Mouse (Mus musculus) heart, postnatal 0 days (tissue): ENCODE results near the gene Krtap4-9. TPM values are rescaled to one million over a fixed set of nuclear protein-coding genes. Genes with fewer than 3 reads are reported as not detected.
"Not testable (repeated sequence)": the region's sequence is repeated elsewhere in the genome, so short reads cannot be mapped to it uniquely, and the experiment has no call there.

Source experiments
- ATAC-seq: fragments of 200-750 bp; cut with Nextera tagmentation; 2 replicates; pipeline ENCODE4 v1.8.0; 2017; ENCODE audit warnings: low read depth, moderate number of reproducible peaks, moderate library complexity; ENCODE audit not compliant: insufficient read depth
- DNase-seq: peaks from one replicate; pipeline ENCODE4 v3.0.0-alpha.2; 2016; ENCODE audit warnings: low spot score
- H3K27ac ChIP-seq: fragments of 300-500 bp; sonication (generic); 2 replicates; pipeline ENCODE4 v1.5.1; 2014; ENCODE audit warnings: low read depth, mild to moderate bottlenecking
- H3K27me3 ChIP-seq: fragments of 300-500 bp; sonication (generic); 2 replicates; pipeline ENCODE4 v1.6.1; 2014; ENCODE audit warnings: low read length, mixed read lengths; ENCODE audit not compliant: control insufficient read depth, insufficient read depth
- H3K36me3 ChIP-seq: fragments of 300-500 bp; sonication (generic); replicated peaks from 2 replicates; pipeline ENCODE4 v1.6.1; 2014; ENCODE audit warnings: low read length, mixed read lengths; ENCODE audit not compliant: control insufficient read depth, insufficient read depth
- H3K4me1 ChIP-seq: fragments of 300-500 bp; sonication (generic); 2 replicates; pipeline ENCODE4 v1.6.1; 2014; ENCODE audit warnings: antibody characterized with exemption; ENCODE audit not compliant: control insufficient read depth, insufficient read depth
- H3K4me2 ChIP-seq: fragments of 300-500 bp; sonication (generic); 2 replicates; pipeline ENCODE4 v1.6.1; 2014; ENCODE audit warnings: low read depth, mild to moderate bottlenecking, low read length, moderate library complexity
- H3K4me3 ChIP-seq: fragments of 300-500 bp; sonication (generic); 2 replicates; pipeline ENCODE4 v1.5.1; 2014; ENCODE audit warnings: low read depth, low read length
- H3K9ac ChIP-seq: fragments of 300-500 bp; sonication (generic); replicated peaks from 2 replicates; pipeline ENCODE4 v1.6.1; 2014; ENCODE audit warnings: low read depth, low read length, mixed read lengths
- H3K9me3 ChIP-seq: fragments of 300-500 bp; sonication (generic); replicated peaks from 2 replicates; pipeline ENCODE4 v1.6.1; 2016; ENCODE audit warnings: low read length; ENCODE audit not compliant: control insufficient read depth
- CTCF ChIP-seq: IDR thresholded peaks from 2 replicates; pipeline ENCODE4 v1.5.1; 2016; ENCODE audit warnings: antibody characterized with exemption, control low read depth, low read depth
- EP300 ChIP-seq: IDR thresholded peaks from 2 replicates; pipeline ENCODE4 v1.6.1; 2016; ENCODE audit warnings: antibody characterized with exemption, low read depth
- WGBS: fragments of 180-500 bp; shearing (Covaris S2); extraction: QIAGEN DNeasy Blood & Tissue Kit; methylation state at CpG from one replicate; pipeline ENCODE4 v1.1.7; 2014; 5-methylcytosine and 5-hydroxymethylcytosine counted together
- polyA plus RNA-seq: library from polyadenylated mRNA; unstranded; fragments of >200 nt; fragmentation: Nextera tagmentation; extraction: Ambion mirVana; gene quantifications from 2 replicates; pipeline ENCODE4 v1.2.1, GENCODE M21; 2015
- total RNA-seq: library from RNA; depleted of rRNA; stranded (reverse); fragments of >200 nt; gene quantifications from 2 replicates; pipeline ENCODE4 v1.2.3, GENCODE M21; 2014; ENCODE audit warnings: low replicate concordance; rRNA removed

The Krtap4-9 gene
- total RNA-seq: not detected in 2 replicates
- not detected in 2 replicates for polyA plus RNA-seq

DNA sequence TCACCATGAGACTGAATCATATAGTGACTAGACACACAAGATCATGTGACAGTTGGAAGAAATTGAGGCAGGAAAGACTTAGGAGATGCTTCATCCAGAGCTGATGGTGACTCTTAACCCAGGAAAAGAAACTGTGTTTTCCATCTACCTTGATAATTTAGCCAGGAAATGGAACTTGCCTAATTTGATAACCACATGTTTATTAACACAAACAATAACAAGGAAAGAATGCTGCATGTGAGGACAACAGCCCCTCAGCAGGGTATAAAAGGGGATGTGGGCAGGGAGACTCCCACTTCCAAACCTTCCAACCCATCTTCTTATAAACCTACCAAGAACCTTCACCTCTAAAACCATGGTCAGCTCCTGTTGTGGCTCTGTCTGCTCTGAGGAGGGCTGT, at the start of gene Krtap4-9:
TSS of gene Krtap4-9 (plus strand) at position 301 of the 400 bp plus-strand sequence.
- H3K27me3 ChIP-seq, DNase-seq, ATAC-seq: not testable (repeated sequence)

DNA sequence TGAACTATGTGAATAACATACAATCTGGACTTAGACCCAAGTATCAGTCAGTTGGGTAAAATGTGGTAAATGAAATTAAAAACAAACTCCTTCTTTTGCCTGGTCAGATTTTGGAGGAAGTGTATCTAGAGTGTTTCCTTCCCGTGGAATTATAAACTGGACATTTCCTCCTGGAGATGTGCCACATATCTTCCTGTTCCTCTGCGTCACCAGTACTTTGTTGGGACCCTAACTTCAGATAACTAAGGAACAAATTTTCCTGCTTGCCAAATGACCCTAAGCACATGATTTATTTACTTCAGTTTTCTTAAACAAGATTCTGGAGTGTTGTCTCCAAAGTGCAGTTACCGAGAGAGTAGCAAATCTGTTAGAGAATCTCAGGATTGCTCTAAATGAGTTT, 41.0 kb upstream of the Krtap4-9 start:
- DNase-seq: no peak
- Histone ChIP-seq H3K27ac (no peak overlapping the region), H3K9me3 (no peaks in the 10 kb centered on the region), H3K9ac (no peak overlapping the region), H3K36me3 (no peaks in the 10 kb centered on the region), H3K27me3 (no peaks in the 10 kb centered on the region), H3K4me2 (no peak overlapping the region), H3K4me1 (no peaks in the 10 kb centered on the region), H3K4me3 (no peak overlapping the region)
- no peak for ATAC-seq
- no peak for TF ChIP-seq EP300
- 62% methylated on average over 3 of the region's 3 CpGs for WGBS

More for the DNA sequence above, at the start of gene Krtap4-9:
- H3K9ac ChIP-seq, H3K27ac ChIP-seq, H3K36me3 ChIP-seq, H3K4me3 ChIP-seq, H3K9me3 ChIP-seq, H3K4me2 ChIP-seq, H3K4me1 ChIP-seq: not testable (repeated sequence)

DNA sequence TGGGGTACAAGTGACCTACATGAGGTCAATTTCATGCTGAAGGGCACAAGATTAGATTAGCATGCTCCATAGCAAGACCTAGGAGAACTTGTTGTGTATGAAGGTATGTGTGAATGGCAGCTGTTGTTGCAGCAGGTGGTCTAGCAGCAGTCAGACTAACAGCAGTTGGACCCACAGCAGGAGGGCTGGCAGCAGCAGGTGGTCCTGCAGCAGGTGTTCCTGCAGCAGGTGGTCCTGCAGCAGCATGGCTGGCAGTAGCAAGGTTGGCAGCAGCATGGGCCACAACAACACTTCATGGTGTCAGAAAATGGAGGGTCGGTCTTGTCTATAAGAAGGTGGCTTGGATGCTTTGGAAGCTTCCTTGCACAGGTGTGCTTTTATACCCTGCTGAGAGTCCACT, 26.1 kb upstream of the Krtap4-9 start:
- ATAC-seq: no peak
- no peaks in the 10 kb centered on the region for H3K9me3 ChIP-seq

DNA sequence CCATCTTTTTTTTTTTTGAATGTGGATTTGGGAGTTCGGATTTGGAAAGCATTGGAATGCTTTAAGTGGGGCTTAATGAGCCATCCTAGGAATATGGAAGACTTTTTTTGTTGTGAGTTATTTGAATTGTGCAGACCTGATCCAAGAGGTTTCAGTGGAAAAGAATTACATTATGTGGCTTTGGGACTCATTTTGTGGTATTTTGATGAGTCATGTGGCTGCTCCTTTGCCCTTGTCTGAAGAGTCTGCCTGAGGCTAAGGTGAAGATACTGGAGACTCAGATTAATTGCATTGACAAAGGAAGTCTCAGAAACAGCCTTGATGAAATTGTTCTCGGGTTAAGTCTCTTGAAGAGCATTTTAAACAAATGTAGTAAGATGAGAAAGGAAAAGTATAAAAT, 16.6 kb upstream of the Krtap4-9 start:
- H3K9me3 ChIP-seq: no peaks in the 10 kb centered on the region
- TF ChIP-seq EP300: no peak
- no peak for TF ChIP-seq CTCF
- WGBS: 63% methylated on average over 2 of the region's 2 CpGs
- no peak overlapping the region for H3K27ac ChIP-seq
- no peak overlapping the region for H3K4me2 ChIP-seq
- H3K36me3 ChIP-seq: no peaks in the 10 kb centered on the region
- no peak overlapping the region for H3K9ac ChIP-seq
- DNase-seq: no peak
- no peaks in the 10 kb centered on the region for H3K27me3 ChIP-seq
- no peaks in the 10 kb centered on the region for H3K4me1 ChIP-seq
- no peak for ATAC-seq
- H3K4me3 ChIP-seq: no peak overlapping the region

More for the DNA sequence above, 26.1 kb upstream of the Krtap4-9 start:
- Histone ChIP-seq H3K9ac (no peak overlapping the region), H3K27ac (no peak overlapping the region), H3K4me3 (no peak overlapping the region), H3K4me2 (no peak overlapping the region), H3K4me1 (no peaks in the 10 kb centered on the region), H3K36me3 (no peaks in the 10 kb centered on the region), H3K27me3 (no peaks in the 10 kb centered on the region)
- TF ChIP-seq CTCF (no peak), EP300 (no peak)
- WGBS: 71% methylated on average over 1 of the region's 1 CpGs
- no peak for DNase-seq

DNA sequence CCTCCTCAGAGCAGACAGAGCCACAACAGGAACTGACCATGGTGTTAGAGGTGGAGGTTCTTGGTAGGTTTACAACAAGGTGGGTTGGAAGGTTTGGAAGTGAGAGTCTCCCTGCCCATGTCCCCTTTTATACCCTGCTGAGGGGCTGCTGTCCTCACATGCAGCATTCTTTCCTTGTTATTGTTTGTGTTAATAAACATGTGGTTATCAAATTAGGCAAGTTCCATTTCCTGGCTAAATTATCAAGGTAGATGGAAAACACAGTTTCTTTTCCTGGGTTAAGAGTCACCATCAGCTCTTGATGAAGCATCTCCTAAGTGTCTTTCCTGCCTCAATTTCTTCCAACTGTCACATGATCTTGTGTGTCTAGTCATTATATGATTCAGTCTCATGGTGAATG, 12.2 kb upstream of the Krtap4-9 start, which contains the start of gene Gm11595:
TSS of gene Gm11595 (minus strand) at position 101 of the 400 bp plus-strand sequence.
- not testable (repeated sequence) for H3K9ac ChIP-seq, DNase-seq, H3K4me1 ChIP-seq, H3K4me3 ChIP-seq, H3K27me3 ChIP-seq, H3K36me3 ChIP-seq, H3K4me2 ChIP-seq, H3K27ac ChIP-seq, ATAC-seq, H3K9me3 ChIP-seq

DNA sequence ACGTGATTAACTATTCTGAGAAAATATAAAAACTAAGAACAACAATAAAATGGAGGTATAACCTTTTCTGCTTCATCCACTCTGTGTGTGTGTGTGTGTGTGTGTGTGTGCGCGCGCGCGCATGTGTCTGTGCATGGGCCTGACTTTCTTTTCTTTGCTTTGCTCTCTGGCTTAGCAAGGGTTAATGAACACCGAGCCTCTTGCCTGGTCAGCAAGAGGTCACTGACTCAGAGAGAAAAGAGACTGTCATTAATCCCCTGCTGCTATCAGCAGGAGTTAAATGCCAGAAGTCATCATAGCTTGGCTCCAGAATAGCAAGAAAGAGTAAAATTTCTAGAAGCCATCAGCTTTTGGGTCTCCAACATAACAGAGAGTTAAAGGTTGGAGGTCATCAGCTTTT, 6.6 kb upstream of the Krtap4-9 start:
- ATAC-seq (no peak), DNase-seq (no peak)
- Histone ChIP-seq H3K9me3 (no peaks in the 10 kb centered on the region), H3K4me2 (no peak overlapping the region), H3K36me3 (no peaks in the 10 kb centered on the region), H3K9ac (no peak overlapping the region), H3K27ac (no peak overlapping the region), H3K27me3 (no peaks in the 10 kb centered on the region), H3K4me3 (no peak overlapping the region), H3K4me1 (no peaks in the 10 kb centered on the region)
- TF ChIP-seq CTCF (no peak), EP300 (no peak)
- WGBS: 67% methylated on average over 7 of the region's 7 CpGs
